Mouse (Mus musculus) kidney, adult 2 months (tissue): ENCODE measurements at regions not wholly inside any gene's neighbourhood (a gene's known extent, or its start where the extent isn't known, plus 50 kb on each side); places are given as distances from the start of the nearest gene placed in this dataset.

Experiments used
- CTCF ChIP-seq: fragments of 200-500 bp; conservative IDR thresholded peaks from 2 replicates; pipeline ENCODE4 v1.5.1; 2011; ENCODE audit warnings: low read depth, mild to moderate bottlenecking, control low read depth, low read length, moderate library complexity, mixed read lengths; ENCODE audit not compliant: insufficient read depth, insufficient read length
- POLR2A ChIP-seq: fragments of 200-500 bp; IDR thresholded peaks from one replicate; pipeline ENCODE4 v1.6.1; 2011; ENCODE audit warnings: low read depth, low read length, control low read depth

DNA sequence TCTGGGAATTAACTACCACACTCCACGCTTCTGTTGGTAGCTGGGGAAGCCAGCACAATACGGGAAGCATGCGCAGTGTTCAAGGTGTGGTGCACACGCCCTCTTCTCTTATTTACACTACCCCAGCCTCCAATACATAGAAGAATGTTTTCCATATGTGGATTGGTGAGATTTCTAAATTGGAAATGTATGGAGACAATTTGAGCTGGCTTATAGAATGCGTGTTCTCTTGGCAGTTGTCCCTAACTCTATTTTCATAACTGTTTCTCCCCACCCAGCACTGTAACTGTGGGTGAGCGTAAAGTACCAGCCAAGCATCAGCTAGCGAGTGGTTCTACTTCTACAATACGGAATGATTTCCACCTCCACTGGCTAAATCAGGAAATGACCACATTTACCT lies 102.6 kb upstream of the Mbnl2 start:
- no peak for TF ChIP-seq CTCF
- no peak for TF ChIP-seq POLR2A
